Mouse (Mus musculus) 3134 (cell line): ENCODE data around the gene Chrne.

ENCODE experiments used
- DNase-seq: peaks from one replicate; pipeline ENCODE4 v3.0.0-alpha.2; 2011; ENCODE audit warnings: low spot score; ENCODE audit not compliant: insufficient read length; ENCODE audit errors: extremely low read depth

Gene Chrne

GRCm38 (mm10) chr11:70629557-70629956 lies 10.5 kb upstream of the Chrne start:
- no peak for DNase-seq

- DNase-seq: no peak
Observed at GRCm38 (mm10) chr11:70628431-70628830, 9.4 kb upstream of the Chrne start.

GRCm38 (mm10) chr11:70626877-70627276 lies 7.9 kb upstream of the Chrne start:
- DNase-seq: no peak

GRCm38 (mm10) chr11:70625473-70625872 lies 6.5 kb upstream of the Chrne start:
- no peak for DNase-seq

- DNase-seq: no peak
Observed at GRCm38 (mm10) chr11:70623053-70623742, 4.2 kb upstream of the Chrne start.

GRCm38 (mm10) chr11:70621972-70622814 lies 3.2 kb upstream of the Chrne start:
- peak; percentile 72 for DNase-seq

GRCm38 (mm10) chr11:70615516-70616093 lies 3.4 kb downstream of the Chrne start, which contains the start of gene 4930544D05Rik:
Gene 4930544D05Rik, plus strand, starts transcription at chr11:70615848.
- DNase-seq: no peak

- no peak for DNase-seq
Observed at GRCm38 (mm10) chr11:70615074-70615473, 3.9 kb downstream of the Chrne start.

GRCm38 (mm10) chr11:70612505-70612904 lies 6.5 kb downstream of the Chrne start:
- DNase-seq: no peak

GRCm38 (mm10) chr11:70610752-70611151 lies 8.3 kb downstream of the Chrne start:
- DNase-seq: no peak

GRCm38 (mm10) chr11:70608381-70609066 lies 10.5 kb downstream of the Chrne start:
- no peak for DNase-seq

- DNase-seq: no peak
Observed at GRCm38 (mm10) chr11:70607611-70608010, 11.4 kb downstream of the Chrne start.

GRCm38 (mm10) chr11:70606717-70607116 lies 12.3 kb downstream of the Chrne start:
- DNase-seq: no peak

- DNase-seq: peak; percentile 56
Observed at GRCm38 (mm10) chr11:70605024-70605566, 13.9 kb downstream of the Chrne start.

- DNase-seq: no peak
Observed at GRCm38 (mm10) chr11:70598451-70598953, 20.5 kb downstream of the Chrne start.

GRCm38 (mm10) chr11:70597301-70597700 lies 21.7 kb downstream of the Chrne start:
- no peak for DNase-seq

GRCm38 (mm10) chr11:70596094-70596493 lies 22.9 kb downstream of the Chrne start:
- no peak for DNase-seq

GRCm38 (mm10) chr11:70595638-70596037 lies 23.4 kb downstream of the Chrne start:
- DNase-seq: no peak

- no peak for DNase-seq
Observed at GRCm38 (mm10) chr11:70594253-70594989, 24.6 kb downstream of the Chrne start.

GRCm38 (mm10) chr11:70591733-70592132 lies 27.3 kb downstream of the Chrne start:
- DNase-seq: no peak
